Mouse (Mus musculus): ENCODE results near the gene Fos.

Fos gene

DNA sequence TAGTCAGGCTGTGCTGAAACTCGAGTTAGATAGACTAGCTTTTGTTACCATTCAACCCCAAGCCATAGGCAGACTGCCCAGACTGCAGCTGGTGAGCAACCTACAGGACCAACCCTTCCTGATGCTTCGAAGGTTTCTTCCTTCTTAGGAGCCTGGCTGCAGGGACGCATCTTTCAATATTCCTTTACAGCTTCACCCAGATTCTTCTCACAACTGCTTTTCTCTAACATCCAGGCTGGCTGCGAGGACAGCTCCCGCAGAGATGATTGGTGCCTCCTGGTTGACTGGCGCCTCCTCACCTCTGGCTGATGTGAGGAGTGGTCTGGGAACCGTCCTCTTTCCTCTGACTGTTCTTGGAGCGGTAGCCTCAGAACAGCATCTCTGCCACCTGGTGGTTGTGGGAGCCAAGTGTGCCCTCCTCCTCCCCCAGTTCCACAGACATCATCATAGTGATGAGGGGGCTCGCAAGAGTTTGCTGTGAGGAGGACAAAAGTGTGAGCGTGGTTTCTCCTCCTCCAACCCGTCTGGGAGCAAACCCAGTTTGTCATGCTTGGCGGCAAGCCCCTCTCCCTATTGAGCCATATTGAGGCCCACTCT, 14.0 kb downstream of the Fos start:
- DNase-seq (ENCODE audit: extremely low spot score): peak; percentile 77

DNA sequence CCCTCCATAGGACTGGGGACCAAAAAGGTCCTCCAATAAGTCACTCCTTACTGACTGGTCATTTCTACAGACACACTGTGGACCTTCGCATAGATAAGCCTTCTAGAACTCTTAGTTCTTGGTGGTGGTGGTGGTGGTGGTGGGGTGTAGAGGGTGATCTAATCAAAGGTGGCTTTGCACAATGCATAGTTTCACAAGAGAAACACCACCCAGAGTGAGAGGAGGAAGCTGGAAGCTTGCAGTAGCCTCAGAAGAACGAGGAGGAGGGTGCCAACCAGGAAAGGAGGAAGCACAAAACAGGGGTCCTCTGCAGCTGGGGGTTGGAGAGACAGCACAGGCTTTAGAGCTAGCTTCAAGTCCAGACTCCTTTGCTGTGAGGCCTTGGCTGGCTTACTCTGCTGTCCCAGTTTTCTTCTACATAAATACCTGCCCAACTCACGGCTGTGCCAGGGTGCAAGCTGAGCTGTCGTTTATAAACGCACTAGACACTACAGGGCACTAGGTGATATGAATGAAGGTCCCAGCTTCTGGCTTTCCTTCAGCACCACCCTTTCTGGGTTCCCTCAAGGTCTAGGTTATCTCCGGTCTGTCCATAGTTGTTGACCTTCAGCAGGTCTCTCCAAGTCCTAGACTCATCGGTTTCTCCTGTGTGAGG, 15.7 kb downstream of the Fos start:
- no peak for DNase-seq (ENCODE audit: extremely low spot score)

DNA sequence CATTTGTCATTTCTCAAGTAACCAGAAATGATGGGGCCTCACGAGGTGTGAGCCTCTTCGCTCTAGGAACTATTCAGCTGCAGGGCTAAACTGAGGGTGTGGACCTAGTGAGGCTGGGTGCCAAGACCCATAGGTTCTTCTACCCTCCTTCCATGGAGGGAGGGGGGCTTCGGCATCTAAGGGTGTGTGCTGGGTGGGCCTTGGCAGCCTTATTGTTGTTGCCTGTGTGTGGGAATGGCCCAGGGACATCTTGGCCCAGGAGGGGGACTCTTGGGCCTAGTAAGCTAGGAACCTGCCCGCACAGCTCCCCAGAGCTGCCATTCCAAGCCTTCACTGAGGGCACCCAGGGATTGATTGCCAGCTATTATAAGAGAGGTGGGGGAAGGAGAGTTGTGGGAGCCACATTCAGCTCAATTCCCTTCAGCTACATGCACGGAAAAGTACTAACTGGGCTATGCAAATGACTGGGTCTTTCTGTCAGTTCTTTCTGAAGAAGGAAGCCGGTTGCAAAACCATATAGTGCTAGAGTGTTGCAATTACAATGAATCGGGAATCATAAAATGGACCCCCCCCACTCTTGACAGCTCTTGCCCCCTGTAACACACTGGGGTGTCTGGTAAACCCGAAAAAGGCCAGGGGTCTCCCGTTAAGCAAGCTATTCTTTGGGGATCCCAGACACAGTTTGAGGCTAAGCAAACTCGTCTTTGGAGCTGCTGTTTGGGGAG, 16.6 kb downstream of the Fos start:
- no peak for DNase-seq (ENCODE audit: extremely low spot score)

DNA sequence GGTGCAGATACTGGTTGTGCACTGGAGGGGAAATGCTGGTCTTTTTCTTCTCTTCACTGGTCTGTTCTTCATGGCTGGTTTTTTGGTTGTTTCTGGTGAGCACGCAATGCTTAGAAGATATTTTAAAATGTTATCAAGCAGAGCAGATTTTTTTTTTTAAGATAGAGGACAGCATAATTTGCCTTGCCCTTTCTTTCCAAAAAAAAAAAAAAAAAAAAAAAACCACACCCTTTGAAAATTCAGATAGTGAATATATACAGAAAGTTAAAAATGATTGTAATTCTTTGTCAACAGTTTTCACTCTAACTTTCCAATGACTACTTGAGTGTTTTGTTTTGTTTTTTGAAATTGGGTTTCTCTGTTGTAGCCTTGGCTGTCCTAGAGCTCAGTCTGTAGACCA, 17.3 kb downstream of the Fos start:
- DNase-seq (ENCODE audit: extremely low spot score): no peak

DNA sequence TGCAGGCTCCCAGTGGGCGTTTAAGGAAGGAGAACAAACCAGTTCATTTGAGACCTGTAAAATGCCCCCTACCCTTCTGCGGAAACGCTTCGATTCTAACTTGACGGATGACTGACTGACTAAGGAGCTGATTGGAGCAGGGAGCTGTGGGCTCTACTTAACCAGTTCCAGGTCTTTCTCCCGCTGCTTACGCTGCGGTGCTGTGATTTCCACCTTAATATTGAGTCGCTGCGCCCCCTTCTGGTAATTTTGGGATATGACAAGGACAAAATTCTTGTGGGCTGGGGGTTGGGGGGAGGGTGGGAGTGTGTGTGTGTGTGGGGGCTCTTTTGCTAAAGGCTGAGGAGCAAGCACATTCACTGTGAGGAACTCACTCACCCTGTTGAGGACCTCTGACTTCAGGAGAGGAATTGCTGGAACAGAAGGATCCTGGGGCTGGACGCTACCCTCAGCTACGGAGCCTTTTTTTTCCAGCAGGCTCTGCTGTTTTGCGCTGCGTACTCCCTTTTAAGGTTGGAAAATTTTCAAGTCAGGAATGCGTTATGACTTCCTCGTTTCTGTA, 18.5 kb downstream of the Fos start:
- DNase-seq (ENCODE audit: extremely low spot score): peak; percentile 81

DNA sequence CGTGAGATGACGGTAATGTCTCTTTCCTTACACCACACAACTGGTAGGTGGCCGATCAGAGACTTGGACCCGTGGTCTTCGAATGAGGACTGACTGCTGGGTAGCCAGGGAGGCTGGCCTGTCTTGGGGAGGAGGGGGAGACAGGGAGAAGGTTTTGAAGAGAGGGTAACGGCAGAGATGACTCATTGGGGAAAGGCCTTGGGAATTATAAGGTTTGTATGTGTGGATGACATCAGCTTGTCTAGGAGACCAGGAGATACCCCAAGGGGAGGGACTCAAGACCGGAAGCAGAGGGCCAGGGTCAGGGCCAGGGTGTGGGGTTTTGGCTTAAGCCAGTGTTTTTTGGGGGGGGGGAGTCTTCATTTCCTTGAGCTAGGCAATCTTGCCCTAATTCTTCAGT, 22.6 kb downstream of the Fos start:
- DNase-seq (ENCODE audit: extremely low spot score): no peak

DNA sequence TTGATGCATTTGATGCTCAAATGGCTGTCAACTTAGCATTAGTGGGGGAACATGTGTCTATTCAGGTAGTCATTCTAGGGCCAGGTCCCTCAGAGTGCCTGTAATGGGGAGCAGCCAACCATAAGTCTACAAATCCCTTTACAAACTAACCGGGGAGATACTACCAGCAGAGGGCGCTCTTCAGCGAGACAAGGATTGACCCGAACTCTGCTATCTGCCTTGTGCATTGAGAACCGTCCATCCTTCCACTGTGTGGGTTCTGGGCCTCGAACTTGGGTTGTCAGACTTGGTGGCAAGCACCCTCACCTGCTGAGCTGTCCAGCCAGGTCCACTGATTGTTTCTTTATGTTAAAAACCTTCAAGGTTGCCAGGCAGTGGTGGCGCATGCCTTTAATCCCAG, 23.1 kb downstream of the Fos start:
- peak; percentile 63 for DNase-seq (ENCODE audit: extremely low spot score)

DNA sequence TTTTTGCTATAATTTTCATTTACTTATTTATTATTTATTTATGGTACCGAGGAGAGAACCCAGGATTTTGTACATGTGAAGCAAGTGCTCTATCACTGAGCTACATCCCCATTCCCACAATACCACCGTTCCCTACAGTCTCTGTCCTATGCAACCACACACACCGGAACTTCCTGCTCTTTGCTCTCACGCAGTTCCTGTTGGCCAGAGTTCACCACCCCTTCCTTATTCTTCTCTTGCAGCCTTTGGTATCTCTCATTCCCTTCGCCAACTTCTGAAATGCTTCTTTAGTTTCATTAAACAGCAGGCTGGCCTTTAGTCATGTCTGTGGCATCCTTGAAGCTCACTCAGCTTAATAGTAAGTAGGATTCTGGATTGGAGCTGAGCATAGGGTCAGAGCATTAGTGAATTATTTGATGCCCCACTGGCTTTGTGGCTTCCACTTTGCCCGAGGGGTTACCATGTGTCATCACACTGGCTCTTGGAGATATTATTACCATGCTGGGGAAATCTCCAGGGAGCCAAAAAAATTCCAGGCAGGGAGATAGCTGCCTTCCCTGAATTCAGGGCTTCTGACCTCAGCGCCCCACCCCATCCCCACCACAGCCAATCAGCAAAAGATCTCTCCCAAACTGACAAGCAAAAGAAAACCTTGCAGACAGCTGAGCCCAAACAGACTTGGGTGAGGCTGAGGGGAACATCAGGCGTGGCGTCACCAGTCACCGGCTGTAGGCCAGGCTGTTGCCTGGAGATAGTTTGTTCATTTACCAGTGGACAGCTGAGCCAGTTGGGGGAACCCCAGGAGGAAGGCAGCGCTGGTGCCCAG, 23.8 kb downstream of the Fos start:
- DNase-seq (ENCODE audit: extremely low spot score): no peak

DNA sequence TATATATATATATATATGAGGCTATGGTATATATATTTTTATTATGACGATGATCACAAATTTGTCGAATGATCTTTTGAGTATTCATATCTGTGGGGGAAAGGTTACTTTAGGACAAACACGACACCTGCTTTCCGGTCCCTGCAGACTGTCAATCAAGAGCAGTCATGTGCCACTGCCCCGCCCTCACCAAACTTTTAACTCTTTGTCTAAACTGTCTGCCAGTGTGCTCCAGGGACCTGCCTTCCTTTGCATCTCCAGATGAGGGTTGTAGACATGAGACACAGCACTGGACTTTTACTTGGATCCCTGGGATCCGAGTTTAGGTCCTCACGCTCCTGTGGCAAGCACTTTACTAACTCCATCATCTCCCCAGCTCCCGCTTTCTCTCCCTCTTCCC, 25.3 kb downstream of the Fos start:
- no peak for DNase-seq (ENCODE audit: extremely low spot score)

DNA sequence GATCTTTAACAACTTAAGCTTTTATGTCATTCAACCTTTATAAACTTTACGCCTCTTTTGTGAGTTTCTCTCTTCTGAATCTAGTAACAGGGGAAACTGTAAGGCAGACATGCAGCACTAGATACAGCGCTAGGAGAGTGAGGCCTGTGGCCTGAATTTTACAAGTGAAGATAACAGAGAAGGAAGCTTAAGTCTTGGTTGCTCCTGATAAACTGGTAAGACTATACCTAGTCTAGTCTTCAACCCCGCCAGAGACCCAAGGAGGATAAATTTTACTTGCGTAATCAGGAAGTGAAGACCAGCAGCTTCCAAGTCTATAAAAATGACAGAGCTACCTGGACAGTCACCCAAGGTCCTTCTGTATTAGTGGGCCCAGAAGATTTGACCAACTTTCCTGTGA, 29.0 kb downstream of the Fos start:
- DNase-seq (ENCODE audit: extremely low spot score): no peak

DNA sequence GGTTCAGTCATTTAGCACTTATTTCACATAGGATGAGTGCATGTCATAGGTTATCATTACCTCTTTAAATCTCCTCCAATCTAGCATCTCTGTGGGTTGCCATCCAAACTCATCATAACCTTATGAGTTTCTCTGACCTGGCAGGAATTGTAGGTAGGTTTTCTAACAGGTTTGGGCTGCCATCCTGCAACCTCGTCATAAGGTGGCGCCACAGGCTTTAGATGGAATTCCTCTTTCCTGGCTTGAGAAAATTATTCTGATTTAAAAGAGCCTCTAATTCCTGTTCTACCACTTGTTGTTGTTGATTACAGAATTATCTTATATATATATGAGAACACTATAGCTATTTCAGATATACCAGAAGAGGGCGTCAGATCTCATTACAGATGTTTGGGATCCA, 34.5 kb downstream of the Fos start:
- no peak for DNase-seq (ENCODE audit: extremely low spot score)

DNA sequence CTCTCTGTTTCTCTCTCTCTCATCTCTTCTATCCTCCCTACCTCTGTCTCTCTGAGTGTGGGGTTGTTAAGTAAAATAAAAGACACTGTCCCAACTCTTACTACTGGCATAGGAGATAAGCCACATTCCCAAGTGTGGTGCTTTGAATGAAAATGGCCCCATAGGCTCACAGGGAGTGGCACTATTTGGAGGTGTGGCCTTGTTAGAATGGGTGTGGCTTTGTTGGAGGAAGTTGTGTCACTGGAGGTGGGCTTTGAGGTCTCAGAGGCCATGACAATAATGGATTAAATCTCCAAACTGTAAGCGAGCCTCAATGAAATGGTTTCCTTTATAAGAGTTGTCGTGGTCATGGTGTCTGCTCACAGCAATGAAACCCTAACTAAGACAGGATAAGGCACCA, 36.3 kb downstream of the Fos start:
- DNase-seq (ENCODE audit: extremely low spot score): no peak

DNA sequence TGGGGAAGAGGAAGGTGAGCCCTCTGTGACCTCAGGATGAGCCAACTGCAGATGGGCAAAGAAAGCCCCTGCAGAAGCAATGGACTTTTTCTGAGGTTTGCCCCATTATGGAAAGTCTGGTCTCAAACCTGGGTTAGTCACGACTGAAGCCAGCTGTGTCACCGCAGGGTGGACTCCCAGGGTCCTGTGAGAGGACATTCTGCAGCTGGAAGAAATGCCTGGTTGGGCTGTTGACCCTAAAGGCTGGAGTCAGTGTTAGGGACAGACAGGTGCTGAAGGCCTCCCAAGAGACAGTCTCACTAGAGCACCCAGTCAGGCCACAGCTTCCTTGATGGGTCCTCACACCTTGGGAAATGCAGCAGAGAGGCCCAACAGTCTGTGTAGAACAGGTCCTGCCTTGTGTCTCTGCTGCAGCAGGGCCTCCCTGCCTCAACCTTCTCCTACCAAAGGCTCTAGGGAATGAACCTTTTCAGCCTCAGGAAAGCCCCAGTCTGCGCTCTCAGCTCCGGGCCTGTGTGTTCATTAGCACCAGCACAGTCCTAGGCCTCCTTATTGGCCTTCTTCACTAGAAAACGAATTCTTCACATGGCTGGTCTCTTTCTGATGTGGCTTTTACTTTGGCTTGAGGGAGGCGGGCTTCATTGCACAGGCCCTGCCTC, 40.2 kb downstream of the Fos start:
- no peak for DNase-seq (ENCODE audit: extremely low spot score)

DNA sequence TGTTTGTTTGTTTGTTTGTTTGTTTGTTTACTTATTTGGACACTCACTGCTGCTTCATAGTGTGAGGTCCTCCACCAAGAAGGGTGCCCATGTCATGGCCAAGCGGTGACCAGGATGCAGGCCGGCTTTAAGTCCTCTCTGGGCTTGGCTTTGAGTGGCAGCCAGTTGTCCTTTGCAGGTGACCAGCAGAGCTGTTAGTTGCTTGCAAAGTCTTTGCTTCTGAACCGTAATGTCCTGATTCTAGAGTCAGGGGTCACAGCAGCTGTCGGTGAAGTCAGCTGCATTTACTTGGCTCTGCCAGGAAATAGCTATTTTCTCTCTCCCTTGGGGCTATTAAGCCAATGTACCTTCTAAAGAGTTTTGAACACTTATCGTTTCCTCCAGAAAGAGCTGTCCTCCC, 41.3 kb downstream of the Fos start:
- no peak for DNase-seq (ENCODE audit: extremely low spot score)

DNA sequence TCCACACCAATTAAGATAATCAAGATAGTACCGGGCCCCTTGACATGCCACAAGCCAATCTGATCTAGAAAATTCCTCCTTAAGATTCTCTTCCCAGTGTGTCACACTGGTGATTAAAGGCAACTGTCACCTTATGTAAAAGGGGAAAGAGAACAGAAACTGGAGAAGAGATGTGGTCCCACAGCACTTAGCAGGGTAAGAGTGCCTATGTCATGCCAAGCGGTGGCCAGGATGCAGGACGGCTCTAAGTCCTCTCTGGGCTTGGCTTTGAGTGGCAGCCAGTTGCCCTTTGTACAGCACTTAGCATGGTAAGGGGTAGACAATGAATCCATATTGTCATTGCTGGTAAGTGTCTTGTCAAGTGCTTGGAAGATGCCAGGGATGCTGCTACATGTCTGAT, 42.2 kb downstream of the Fos start:
- no peak for DNase-seq (ENCODE audit: extremely low spot score)

DNA sequence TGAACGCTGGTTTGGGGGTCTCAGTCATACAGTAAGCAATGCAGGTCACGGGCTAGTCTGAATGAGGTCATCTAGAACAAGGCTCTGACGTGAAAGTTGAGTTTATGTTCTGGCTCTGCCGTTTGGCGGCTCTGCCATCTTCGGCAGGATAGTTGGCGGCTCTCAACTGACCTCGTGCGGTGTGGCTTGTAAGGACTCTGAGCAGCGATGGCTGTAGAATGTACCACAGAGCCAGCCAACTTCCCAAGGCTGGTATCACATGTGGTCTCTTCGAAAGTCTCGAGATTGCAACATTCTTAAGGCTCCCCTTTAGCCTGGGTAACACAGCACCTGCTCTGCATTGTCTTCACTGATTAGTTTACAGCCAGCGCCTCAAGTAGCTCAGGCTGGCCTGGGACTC, 43.6 kb downstream of the Fos start:
- DNase-seq (ENCODE audit: extremely low spot score): no peak

DNA sequence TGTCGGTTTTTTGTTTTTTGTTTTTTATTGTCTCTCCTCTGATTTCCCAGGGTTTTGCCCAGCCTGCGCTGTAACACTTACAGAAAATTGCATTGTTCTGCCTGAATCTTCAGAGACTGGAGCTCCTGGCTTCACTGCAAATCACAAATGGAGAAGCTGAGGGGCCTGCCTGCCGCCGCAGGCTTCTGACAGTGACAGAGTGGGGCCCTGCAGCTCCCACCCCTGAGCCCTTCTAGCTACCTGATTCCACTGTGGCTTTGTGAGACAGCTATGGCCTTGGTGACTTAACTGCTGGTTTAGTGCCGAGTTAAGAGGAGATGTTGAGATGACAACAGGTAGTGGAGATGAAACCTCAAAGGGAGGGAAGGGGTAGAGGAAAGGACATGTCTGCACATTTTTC, 44.3 kb downstream of the Fos start:
- DNase-seq (ENCODE audit: extremely low spot score): no peak

DNA sequence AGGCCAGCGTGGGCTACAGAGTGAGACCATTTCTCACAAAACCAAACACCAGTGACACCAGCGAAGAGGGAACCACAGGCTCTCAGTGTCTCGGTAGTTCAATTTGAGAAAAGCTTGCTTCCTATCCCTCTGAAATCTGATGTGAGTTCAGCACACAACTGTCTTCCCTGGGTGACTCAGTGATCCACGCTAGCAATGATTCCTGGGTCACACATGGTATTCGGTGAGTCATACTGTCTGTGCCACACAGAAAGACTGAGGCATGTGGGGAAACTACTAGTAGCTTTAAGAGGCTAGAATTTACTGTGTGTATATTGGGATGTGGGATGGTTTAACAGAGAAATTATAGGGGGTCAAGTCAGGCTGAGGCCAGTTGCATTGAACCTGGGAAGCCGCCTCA, 45.9 kb downstream of the Fos start:
- DNase-seq (ENCODE audit: extremely low spot score): no peak

DNA sequence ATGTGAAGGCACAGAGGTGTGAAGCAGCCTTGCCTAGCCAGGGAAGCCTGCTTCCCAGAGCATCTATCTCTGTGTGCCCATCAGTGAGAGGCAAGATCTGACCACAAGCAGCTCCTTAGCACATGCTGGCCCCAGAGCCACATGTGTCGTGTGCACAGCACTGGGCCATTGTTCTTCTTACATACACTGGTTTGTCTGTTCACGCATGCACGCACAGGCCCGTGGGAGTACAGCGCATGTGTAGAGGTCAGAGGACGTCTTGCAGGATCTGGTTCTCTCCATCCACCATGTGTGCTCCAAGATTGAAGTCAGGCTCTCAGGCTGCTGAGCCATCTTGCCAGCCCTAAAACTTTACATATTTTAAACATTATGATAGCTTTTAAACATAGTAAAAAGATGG, 47.4 kb downstream of the Fos start:
- no peak for DNase-seq (ENCODE audit: extremely low spot score)

DNA sequence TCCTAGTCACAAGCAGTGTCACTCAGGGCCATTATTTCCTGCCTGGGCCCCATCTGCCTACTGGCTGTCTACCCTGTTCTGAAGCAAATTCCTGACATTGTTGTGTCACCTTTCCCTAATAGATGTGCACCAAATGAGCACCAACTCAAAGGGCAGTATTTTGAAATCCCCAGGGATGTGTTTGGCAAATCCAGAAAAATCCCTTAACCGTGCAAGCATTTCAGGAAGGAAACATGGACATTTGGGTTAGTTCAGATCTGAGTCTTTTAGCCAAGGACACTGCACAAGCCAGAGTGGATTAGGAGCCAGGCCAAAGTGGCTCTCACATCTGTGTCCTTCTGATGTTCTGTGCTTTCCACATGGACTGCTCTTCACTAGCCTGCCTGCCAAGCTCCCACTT, 48.0 kb downstream of the Fos start:
- no peak for DNase-seq (ENCODE audit: extremely low spot score)

DNA sequence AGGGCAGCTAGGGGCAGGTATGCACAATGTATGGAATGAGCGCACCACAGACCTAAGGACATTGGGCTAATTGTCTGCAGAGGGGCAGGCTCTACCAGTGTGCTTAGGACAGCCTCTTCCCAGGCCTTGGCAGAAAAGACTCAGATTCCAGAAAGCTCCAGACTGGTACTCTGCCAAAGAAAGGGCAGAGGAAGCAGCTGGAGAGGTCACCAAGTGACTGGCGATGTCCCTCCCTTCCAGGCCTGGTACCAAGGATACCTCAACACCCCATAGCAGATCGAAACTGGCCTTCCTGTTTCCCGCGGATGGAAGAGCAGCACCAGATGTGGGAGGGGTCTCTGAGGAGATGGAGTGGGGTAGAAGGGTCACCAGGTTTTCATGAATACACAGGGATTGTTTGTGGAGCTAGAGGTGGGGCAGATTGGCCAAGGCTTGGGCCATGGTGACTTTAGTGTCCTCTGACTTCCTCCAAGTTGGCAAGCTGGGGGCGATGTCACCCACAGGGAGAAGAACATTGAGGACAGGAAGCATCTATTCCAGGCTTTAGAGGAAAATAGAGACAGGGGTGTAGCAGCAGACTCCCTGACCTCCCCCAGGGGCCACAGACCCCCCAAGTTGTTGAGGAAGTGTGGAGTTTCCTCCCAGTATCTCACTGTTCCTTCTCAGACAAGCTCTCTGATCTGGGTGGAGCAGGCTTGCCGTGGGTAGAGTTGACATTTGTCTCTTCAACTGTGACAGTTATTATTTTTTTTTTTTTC, 49.1 kb downstream of the Fos start:
- no peak for DNase-seq (ENCODE audit: extremely low spot score)
